Mouse (Mus musculus): ENCODE results near the gene Chp2.
A peak's percentile ranks its signal among the peaks of the same experiment; 100 is the strongest.
"Not testable (repeated sequence)": the region's sequence is repeated elsewhere in the genome, so short reads cannot be mapped to it uniquely, and the experiment has no call there.

Chp2 gene

DNA sequence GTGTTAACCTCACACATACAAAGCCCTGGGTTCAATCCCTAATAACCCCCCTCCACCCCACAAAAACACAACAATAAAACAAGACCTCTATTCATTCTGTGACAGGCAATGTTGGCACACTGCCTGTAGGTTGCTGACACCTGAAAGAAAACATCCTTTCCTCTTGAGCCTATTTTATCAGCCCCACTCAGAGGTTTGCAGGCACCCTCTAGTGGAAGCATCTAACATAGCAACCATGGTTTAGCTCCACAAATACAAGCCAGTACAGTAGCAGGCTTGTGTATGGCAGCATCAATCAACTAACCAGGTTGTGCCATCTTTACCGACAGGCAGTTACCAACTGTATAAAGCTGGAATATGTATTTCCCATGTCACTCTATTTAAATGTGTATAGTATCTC lies 23.0 kb downstream of the Chp2 start:
- peak; percentile 75 for DNase-seq (ENCODE audit: low read depth, low spot score)

DNA sequence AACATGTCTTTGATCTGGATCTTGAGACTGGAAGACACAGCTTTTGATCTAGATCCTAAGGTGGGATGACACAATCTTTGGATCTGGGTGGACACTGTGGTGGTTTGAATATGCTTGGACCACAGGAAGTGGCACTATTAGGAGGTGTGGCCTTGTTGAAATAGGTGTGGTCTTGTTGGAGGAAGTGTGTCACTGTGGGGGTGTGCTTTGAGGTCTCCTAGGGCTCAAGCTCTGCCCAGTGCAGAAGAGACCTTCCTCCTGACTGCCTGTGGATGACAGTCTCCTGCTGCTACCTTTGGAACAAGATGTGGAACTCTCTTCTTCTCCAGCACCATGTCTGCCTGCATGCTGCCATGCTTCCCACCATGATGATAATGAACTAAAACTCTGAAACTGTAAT lies 23.4 kb downstream of the Chp2 start:
- not testable (repeated sequence) for DNase-seq (ENCODE audit: low read depth, low spot score)

DNA sequence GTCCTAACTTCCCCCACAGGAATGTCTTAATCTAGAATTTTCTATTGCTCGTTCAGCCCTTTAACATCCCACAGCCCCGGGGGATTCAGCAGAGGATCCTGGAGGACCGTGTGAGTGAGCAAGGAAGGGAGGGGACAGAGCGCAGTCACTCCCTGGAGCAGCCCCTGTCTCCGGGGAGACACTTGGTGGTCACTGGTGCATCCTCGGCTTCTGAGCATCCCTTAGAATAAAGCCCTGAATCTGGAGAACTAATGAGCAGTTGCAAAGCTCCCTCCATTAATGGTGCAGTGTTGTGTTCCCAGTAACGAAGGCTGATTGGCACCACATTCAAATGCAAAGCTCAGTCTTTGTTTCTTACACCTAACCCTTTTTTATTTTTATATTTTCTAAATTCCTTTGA lies 24.9 kb downstream of the Chp2 start:
- DNase-seq (ENCODE audit: low read depth, low spot score) = no peak

DNA sequence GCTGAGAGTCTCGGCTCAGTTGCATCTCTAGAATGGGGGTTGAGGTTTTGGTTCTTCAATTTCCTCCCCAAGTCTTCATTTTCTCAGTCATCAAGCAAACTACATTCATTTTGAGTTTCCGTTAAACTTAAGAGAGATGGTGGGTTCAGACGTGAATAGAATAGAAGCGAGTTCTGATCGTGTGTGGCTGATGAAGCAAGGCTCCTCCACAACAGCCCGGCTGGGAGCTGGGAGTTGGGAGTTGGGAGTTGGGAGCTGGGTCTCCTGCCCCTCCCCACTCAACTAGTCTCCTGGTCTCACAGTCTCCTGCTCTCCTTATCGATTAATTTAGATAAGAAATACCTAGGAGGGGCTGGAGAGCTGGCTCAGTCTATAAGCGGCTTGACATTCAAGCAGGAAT lies 25.3 kb downstream of the Chp2 start:
- DNase-seq (ENCODE audit: low read depth, low spot score) = no peak

DNA sequence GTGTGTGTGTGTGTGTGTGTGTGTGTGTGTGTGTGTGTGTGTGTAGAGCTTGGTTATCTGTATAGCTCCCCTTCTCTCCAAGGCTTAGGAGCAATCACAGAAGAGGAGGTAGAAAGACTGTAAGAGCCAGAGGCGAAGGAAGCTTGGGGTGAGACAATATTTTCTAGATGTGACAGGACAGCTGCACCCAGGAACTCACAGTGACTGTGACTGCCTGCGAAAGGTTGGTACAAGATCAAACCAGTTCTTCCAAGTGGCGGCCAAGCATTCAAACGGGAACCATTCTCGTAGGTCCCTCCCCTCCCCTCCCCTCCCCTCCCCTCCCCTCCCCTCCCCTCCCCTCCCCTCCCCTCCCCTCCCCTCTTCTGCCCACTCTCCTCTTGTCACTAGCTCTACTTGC lies 26.7 kb downstream of the Chp2 start:
- no peak for DNase-seq (ENCODE audit: low read depth, low spot score)

DNA sequence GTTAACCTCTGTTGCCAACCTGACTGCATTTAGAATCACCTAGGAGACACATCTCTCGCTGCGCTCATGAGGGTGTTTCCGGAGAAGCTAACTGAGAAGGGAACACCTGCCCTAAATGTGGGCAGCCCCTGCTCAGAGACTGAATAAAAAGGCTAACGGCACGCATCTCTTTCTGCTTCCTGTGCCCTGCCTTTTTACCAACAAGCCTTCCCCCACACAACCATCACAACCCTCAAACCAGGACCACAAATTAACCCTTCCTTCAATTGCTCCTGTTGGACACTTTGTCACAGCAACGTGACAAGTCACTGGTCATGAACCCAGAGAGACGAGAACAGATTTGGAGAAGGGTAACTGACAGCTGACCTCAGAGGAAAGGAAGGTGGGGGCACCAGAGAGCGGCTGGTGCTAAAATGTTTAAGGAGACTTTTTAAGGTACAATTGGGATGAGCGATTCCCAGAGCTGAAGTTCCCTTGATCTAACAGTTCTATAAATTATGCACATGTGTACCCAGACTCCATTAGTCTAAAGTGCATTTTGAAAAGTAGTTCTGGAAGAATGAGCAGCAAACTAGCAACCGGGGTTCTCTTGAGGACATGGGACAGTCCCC lies 28.1 kb downstream of the Chp2 start:
- DNase-seq (ENCODE audit: low read depth, low spot score) = peak; percentile 39

DNA sequence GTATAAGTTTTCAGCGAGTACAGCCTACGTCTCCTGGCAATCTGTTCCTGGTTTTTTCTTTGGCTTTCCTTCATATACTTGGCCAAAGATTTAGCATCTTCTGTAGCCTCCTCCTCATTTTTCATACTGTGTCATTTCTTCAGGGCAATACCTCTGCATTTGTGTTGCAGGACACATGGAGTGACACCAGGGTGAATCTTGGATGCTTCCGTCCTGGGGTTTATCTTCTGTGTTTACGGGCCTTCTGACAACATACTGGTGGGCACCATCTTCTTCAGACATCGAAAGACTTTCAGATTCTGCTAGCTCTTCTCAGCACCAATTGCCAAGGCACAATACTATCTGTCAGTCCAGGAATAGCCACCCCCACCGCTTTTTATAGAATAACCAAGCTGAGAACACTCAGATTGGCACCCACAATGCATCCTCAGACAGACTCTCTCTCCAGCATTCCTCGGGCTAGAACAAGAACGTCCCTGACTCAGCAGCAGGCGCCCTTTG lies 30.1 kb downstream of the Chp2 start:
- DNase-seq (ENCODE audit: low read depth, low spot score) = peak; percentile 84

DNA sequence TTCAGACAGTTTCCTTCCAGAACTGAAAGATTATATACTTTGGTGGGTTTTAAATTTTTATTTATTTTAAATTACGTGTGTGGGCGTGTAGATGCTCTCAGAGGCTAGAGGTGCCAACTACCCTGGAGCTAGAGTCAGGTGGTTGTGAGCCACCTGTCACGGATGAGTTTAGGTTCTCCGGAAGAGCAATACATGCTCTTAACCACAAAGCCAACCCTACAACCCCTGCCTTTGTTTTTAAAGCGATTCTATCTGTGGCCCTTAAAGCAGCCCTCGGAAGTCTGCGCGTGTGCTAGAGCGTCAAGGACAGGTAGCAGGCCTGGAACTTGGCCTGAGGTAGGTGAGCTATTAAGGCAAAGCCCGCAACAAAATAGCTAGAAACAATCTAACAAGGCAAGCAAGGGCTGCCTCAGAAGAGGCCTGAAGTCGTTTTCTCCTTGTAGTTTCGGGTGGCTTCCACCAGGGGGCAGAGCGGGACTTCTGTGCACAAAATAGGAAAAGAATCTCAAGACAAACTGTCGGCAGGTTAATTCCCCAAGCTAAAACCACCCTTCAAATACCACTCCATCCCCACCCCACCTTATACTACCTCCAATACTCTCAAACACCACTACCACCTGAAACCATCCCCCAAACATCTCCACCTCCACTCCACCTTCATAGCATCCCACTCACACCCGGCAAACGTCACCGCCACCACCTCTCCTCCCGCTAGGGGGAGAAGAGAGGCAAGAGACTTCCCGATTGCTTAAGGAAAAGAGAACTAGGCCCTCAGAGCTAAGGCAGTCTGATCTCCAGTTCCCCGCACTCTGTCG lies 32.1 kb downstream of the Chp2 start:
- DNase-seq (ENCODE audit: low read depth, low spot score) = peak; percentile 93

DNA sequence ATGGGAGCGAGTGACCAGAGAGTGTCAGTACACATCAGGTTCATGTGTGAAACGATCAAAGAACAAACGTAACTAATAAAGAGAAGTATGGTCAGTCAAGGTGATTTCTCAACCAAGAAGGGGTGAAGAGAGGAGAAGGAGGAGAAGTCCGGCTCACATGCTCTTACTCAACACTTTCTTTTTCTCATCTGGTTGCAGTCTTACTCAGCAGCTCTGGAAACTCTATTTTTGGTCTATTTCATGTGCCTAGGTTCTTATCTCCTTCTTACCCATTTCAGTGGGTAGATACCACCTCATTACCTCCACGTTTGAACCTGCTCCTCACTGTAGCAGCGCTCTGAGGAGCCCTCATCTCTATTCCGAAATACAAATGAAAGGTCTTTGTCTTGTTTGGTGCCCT lies 37.4 kb downstream of the Chp2 start:
- DNase-seq (ENCODE audit: low read depth, low spot score) = no peak

DNA sequence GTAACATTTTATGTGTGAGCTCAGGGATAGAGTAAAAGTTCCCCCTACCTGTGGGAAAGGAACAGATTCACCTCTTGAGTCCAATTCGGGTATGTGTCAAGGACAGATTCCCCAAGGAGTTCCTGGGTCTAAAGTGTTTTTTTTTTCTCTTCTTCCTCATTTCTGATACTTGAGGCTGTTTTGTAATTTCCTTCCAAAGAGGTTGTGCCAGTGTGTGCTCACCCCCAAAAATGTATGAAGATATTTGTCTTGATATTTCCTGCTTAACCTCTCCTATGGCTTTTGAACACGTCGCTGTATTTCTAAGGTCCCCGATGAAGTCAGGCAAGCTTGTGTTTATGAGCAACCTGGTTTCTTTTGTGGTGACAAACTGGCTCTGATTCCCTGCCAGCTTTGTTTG lies 39.2 kb downstream of the Chp2 start:
- DNase-seq (ENCODE audit: low read depth, low spot score) = no peak

DNA sequence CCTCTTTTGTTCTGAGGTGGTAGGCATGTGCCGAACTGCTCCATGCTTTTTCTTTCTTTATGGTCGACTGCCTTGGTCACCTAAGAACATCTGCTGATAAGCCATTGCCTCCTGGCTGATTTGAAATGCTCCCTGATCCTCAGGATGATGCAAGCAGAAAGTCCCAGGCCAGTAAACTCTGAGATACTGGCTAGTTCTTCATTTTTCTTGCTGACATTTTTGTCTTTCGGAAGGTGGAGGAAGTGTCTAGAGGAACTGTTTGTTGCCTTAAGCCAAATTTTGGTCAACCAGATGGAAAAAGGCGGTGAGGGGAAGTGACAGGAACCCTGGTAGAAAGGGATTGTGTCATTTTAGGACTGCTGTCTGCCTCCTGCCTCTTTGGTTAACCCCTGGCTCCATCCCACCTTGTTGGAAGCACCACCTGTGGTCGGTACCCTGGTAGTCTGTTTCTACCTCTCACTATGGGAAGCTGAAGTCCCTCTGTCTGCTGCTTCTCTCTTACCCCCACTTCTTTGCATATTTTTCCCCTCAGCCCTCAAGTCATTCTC lies 40.8 kb downstream of the Chp2 start:
- peak; percentile 44 for DNase-seq (ENCODE audit: low read depth, low spot score)

DNA sequence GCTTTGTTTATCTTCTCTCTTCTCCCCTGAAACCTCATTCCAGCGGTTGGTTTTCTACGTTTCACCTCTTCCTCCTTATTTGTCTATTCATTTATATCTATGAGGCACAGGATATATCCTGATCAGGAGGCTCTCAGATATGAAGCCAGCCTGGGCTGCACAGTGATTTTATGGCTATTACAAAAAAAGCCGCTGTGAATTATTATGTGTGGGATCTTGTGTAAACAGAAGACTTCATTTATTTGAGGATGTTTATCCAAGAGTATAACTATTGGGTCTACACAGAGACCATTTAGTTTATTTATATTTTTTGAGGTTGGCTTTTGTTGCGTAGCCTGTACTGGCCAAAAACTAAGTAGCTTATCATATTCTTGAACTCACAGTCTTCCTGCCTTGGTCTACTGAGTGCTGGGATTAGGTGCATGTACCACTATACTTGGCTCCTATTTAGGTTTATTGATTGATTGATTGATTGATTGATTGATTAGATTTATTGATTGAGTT lies 49.7 kb downstream of the Chp2 start:
- no peak for DNase-seq (ENCODE audit: low read depth, low spot score)

DNA sequence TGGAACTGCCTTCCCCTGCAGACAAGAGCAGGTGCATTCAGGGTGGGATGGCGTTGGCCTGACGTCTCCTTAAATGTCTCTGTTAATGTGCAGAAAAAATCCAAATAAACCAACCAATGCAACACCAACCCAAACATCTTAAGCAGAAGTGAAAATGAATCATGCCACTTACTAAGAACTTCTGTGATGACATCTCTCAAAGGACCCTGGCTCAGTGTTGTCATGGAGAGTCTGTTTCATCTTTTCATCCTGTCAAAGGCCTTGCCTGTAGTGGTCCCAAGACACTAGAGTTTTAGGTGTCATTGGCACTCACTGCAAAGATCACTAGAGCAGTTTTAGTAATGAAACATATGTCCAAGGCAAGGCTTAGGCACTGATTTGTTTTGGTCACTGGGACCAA lies 53.0 kb downstream of the Chp2 start:
- no peak for DNase-seq (ENCODE audit: low read depth, low spot score)

All from brain, adult 2 months (tissue).